Mouse (Mus musculus): Measurements from ENCODE around the gene Sh3bgrl2. TPM values are rescaled to one million over a fixed set of nuclear protein-coding genes. Genes with fewer than 3 reads are reported as not detected.

Sh3bgrl2 gene
- total and polyA plus RNA-seq, 3 experiments: not detected

GRCm38 (mm10) chr9:83587116-83587515 lies 39.0 kb downstream of the Sh3bgrl2 start:
- Histone ChIP-seq H3K4me3 (ENCODE audit: control insufficient read depth in 1 of 2, insufficient read depth in 1 of 2, low read depth in 2 of 2, low read length in 2 of 2) (no peak overlapping the region), H3K4me1 (ENCODE audit: control insufficient read depth in 1 of 2, insufficient read depth in 2 of 2, low read length in 2 of 2) (no peaks in the 10 kb centered on the region), H3K79me2 (ENCODE audit: control insufficient read depth, insufficient read depth, low read length, poor library complexity) (no peaks in the 10 kb centered on the region), H3K36me3 (ENCODE audit: control insufficient read depth in 1 of 2, insufficient read depth in 2 of 2, low read length in 2 of 2) (no peaks in the 10 kb centered on the region), H3K9me3 (replicated peaks; ENCODE audit: insufficient read depth, low read length) (no peaks in the 10 kb centered on the region), H3K9ac (ENCODE audit: control insufficient read depth, low read depth, low read length, poor library complexity, severe bottlenecking) (no peak overlapping the region), H3K27me3 (ENCODE audit: control insufficient read depth in 1 of 2, insufficient read depth in 2 of 2, low read length in 2 of 2) (no peaks in the 10 kb centered on the region), H3K27ac (ENCODE audit: control insufficient read depth, low read depth, low read length) (no peak overlapping the region)
- TF ChIP-seq CTCF (IDR thresholded peaks at IDR 0.05 in 2 of 3, conservative IDR thresholded peaks at IDR 0.05 in 1 of 3; ENCODE audit: control insufficient read depth in 1 of 3, insufficient read depth in 1 of 3, low read depth in 2 of 3, low read length in 3 of 3, poor library complexity in 1 of 3, severe bottlenecking in 1 of 3): no peak
- TF ChIP-seq MAX (IDR thresholded peaks at IDR 0.05; ENCODE audit: low read length): no peak
- TF ChIP-seq TBP (IDR thresholded peaks at IDR 0.05; ENCODE audit: low read depth, low read length): no peak
- TF ChIP-seq POLR2AphosphoS5 (IDR thresholded peaks at IDR 0.05; ENCODE audit: borderline replicate concordance, low read depth, low read length): no peak
- no peak for TF ChIP-seq HCFC1 (IDR thresholded peaks at IDR 0.05; ENCODE audit: low read depth, low read length)
- no peak for TF ChIP-seq ZC3H11A (IDR thresholded peaks at IDR 0.05; ENCODE audit: low read depth, low read length)
- DNase-seq (ENCODE audit: low read depth, low spot score): no peak

DNA sequence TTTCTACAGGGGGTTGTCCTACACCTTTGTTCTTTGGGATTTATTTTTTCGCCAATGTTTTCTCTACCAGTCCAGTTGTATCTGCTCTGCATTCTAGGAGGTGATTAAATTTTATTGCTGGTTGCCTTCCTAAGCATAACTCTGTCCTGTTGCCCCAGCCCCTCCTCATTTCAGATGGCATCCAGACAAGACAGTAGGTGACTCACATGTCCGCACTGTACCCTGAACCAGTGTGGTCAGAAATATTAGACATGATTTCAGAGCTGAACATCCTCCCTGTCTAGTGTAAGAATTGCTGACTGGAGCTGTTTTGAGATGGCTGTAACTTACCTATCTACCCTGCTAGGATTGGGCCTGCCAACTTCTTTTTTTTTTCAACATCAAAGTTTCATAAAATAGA lies 40.9 kb downstream of the Sh3bgrl2 start:
- Histone ChIP-seq H3K4me3 (ENCODE audit: control insufficient read depth in 1 of 2, insufficient read depth in 1 of 2, low read depth in 2 of 2, low read length in 2 of 2) (no peak overlapping the region), H3K9ac (ENCODE audit: control insufficient read depth, low read depth, low read length, poor library complexity, severe bottlenecking) (no peak overlapping the region), H3K27ac (ENCODE audit: control insufficient read depth, low read depth, low read length) (no peak overlapping the region), H3K4me1 (ENCODE audit: control insufficient read depth in 1 of 2, insufficient read depth in 2 of 2, low read length in 2 of 2) (no peaks in the 10 kb centered on the region), H3K36me3 (ENCODE audit: control insufficient read depth in 1 of 2, insufficient read depth in 2 of 2, low read length in 2 of 2) (no peaks in the 10 kb centered on the region), H3K9me3 (replicated peaks; ENCODE audit: insufficient read depth, low read length) (no peaks in the 10 kb centered on the region), H3K27me3 (ENCODE audit: control insufficient read depth in 1 of 2, insufficient read depth in 2 of 2, low read length in 2 of 2) (no peaks in the 10 kb centered on the region), H3K79me2 (ENCODE audit: control insufficient read depth, insufficient read depth, low read length, poor library complexity) (no peaks in the 10 kb centered on the region)
- TF ChIP-seq BHLHE40 (IDR thresholded peaks at IDR 0.05; ENCODE audit: borderline replicate concordance, low read depth, low read length): no peak
- TF ChIP-seq TBP (IDR thresholded peaks at IDR 0.05; ENCODE audit: low read depth, low read length): no peak
- no peak for TF ChIP-seq TAL1 (IDR thresholded peaks at IDR 0.05; ENCODE audit: low read length)
- TF ChIP-seq ZKSCAN1 (IDR thresholded peaks at IDR 0.05; ENCODE audit: low read depth, low read length): no peak
- DNase-seq (ENCODE audit: low read depth, low spot score): no peak

DNA sequence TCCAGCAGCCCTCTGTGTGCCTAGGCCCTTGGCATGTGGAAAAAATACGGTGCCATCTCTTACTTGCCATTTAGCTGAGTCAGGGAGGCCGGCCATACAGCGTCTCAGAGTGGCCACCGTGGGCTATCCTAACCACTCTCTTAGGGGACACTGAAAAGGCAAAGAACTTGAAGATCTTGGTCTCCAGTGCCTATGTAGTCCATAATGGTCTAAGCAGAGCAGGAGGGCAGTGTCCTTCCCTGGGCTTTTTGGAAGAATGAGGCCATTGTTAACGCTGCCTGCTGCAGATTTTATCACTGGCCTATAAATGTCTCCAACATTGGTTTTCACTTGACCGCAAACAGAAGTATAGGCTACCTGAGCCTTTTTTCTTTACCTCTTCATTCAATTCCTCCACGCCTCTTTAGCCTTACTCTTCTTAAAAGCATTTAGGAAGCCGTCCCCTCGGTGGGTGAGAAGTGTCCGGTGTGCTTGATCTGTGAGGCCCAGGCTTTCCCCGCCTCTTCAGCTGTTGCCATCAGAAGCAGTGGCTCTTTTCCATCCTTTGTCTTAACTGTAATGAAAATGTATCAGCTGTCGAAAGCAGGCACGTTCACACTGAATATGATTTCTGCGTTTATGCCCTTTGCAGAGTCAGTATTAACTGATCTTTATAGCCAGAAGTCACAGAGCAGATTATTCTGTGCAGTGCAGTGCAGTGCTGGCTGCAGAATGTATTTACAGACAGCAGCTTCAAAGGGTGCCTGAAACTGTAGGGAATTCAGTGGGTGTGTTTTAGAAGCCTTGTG lies 41.7 kb downstream of the Sh3bgrl2 start:
- no peak overlapping the region for H3K9ac ChIP-seq (ENCODE audit: control insufficient read depth, low read depth, low read length, poor library complexity, severe bottlenecking)
- H3K27me3 ChIP-seq (ENCODE audit: control insufficient read depth in 1 of 2, insufficient read depth in 2 of 2, low read length in 2 of 2): no peaks in the 10 kb centered on the region
- H3K4me3 ChIP-seq (ENCODE audit: control insufficient read depth in 1 of 2, insufficient read depth in 1 of 2, low read depth in 2 of 2, low read length in 2 of 2): no peak overlapping the region
- H3K36me3 ChIP-seq (ENCODE audit: control insufficient read depth in 1 of 2, insufficient read depth in 2 of 2, low read length in 2 of 2): no peaks in the 10 kb centered on the region
- TF ChIP-seq POLR2AphosphoS2 (IDR thresholded peaks at IDR 0.05; ENCODE audit: low read length): no peak
- DNase-seq (ENCODE audit: low read depth, low spot score): no peak
- no peaks in the 10 kb centered on the region for H3K9me3 ChIP-seq (replicated peaks; ENCODE audit: insufficient read depth, low read length)
- no peaks in the 10 kb centered on the region for H3K79me2 ChIP-seq (ENCODE audit: control insufficient read depth, insufficient read depth, low read length, poor library complexity)
- no peaks in the 10 kb centered on the region for H3K4me1 ChIP-seq (ENCODE audit: control insufficient read depth in 1 of 2, insufficient read depth in 2 of 2, low read length in 2 of 2)
- H3K27ac ChIP-seq (ENCODE audit: control insufficient read depth, low read depth, low read length): no peak overlapping the region

All from MEL (cell line).